Mouse (Mus musculus) CH12.LX (cell line): ENCODE measurements around the gene Pqlc2.

Experiments
- BHLHE40 ChIP-seq: IDR thresholded peaks from 2 replicates; pipeline ENCODE4 v1.6.1; 2011; ENCODE audit warnings: mild to moderate bottlenecking, low read depth, low read length, improper control_type of control experiment
- CTCF ChIP-seq, 2 experiments: IDR thresholded peaks in 1 of 2; conservative IDR thresholded peaks in 1 of 2; 2 replicates each; pipeline ENCODE4 v1.5.1; 2011 to 2012; ENCODE audit warnings: low read depth in 2 of 2, low read length in 2 of 2, improper control_type of control experiment in 1 of 2, inconsistent platforms in 1 of 2, mild to moderate bottlenecking in 1 of 2, moderate library complexity in 1 of 2
- E2F4 ChIP-seq: IDR thresholded peaks from 2 replicates; pipeline ENCODE4 v1.6.1; 2011; ENCODE audit warnings: low read depth, low read length, improper control_type of control experiment; ENCODE audit not compliant: insufficient replicate concordance
- EP300 ChIP-seq: IDR thresholded peaks from 2 replicates; pipeline ENCODE4 v1.6.1; 2011; ENCODE audit warnings: low read length, improper control_type of control experiment
- ETS1 ChIP-seq: conservative IDR thresholded peaks from 2 replicates; pipeline ENCODE4 v1.6.1; 2012; ENCODE audit warnings: low read depth, mild to moderate bottlenecking, inconsistent platforms, low read length, improper control_type of control experiment, moderate library complexity
- JUN ChIP-seq: IDR thresholded peaks from 2 replicates; pipeline ENCODE4 v1.6.1; 2011; ENCODE audit warnings: low read depth, mild to moderate bottlenecking, low read length, improper control_type of control experiment, moderate library complexity; ENCODE audit not compliant: insufficient read depth
- JUND ChIP-seq: conservative IDR thresholded peaks from 2 replicates; pipeline ENCODE4 v1.6.1; 2011; ENCODE audit warnings: low read depth, low read length, improper control_type of control experiment
- KAT2A ChIP-seq: IDR thresholded peaks from 2 replicates; pipeline ENCODE4 v1.6.1; 2012; ENCODE audit warnings: low read length, improper control_type of control experiment, inconsistent platforms; ENCODE audit not compliant: insufficient replicate concordance
- MXI1 ChIP-seq: IDR thresholded peaks from 2 replicates; pipeline ENCODE4 v1.6.1; 2011; ENCODE audit warnings: mild to moderate bottlenecking, low read depth, low read length, improper control_type of control experiment
- NELFE ChIP-seq: IDR thresholded peaks from 2 replicates; pipeline ENCODE4 v1.6.1; 2011; ENCODE audit warnings: low read depth, low read length, improper control_type of control experiment
- POLR2A ChIP-seq: IDR thresholded peaks from 2 replicates; pipeline ENCODE4 v1.6.1; 2011; ENCODE audit warnings: low read depth, mild to moderate bottlenecking, improper control_type of control experiment, low read length
- TBP ChIP-seq: conservative IDR thresholded peaks from 2 replicates; pipeline ENCODE4 v1.6.1; 2011; ENCODE audit warnings: low read depth, low read length, improper control_type of control experiment
- USF2 ChIP-seq: conservative IDR thresholded peaks from 2 replicates; pipeline ENCODE4 v1.6.1; 2011; ENCODE audit warnings: low read depth, low read length, improper control_type of control experiment

- TF ChIP-seq TBP (no peak), CTCF (conservative IDR thresholded peaks at IDR 0.05 in 1 of 2, IDR thresholded peaks at IDR 0.05 in 1 of 2; ENCODE audit: low read depth in 2 of 2, low read length in 2 of 2) (no peak), POLR2A (no peak), ETS1 (no peak), BHLHE40 (no peak), MXI1 (no peak), NELFE (no peak), KAT2A (no peak), EP300 (no peak), JUND (no peak), USF2 (no peak), JUN (no peak), E2F4 (no peak)
Measured at GRCm38 (mm10) chr4:139334631-139335295, 24.3 kb upstream of the Pqlc2 start.
